Mouse (Mus musculus) left cerebral cortex, postnatal 36 days (tissue): ENCODE results near the gene Abce1. TPM values are rescaled to one million over a fixed set of nuclear protein-coding genes. Genes with fewer than 3 reads are reported as not detected.

ENCODE experiments used
- DNase-seq, 2 experiments: peaks; one replicate each; pipeline ENCODE4 v3.0.0; 2021 to 2022; ENCODE audit warnings: low spot score in 2 of 2, mixed read lengths in 1 of 2
- intact Hi-C: fragments of 180-260 bp; cut with DNase I; formaldehyde crosslinking; loops from one replicate; pipeline ENCODE4 v1.15.1; 2025
- total RNA-seq, 2 experiments: library from RNA; stranded (reverse); gene quantifications; 2 replicates each; pipeline ENCODE4 v1.2.3; 2021

Abce1 gene
- total RNA-seq, 2 experiments from 2014 or later: 59.9 to 66.1 TPM

DNA sequence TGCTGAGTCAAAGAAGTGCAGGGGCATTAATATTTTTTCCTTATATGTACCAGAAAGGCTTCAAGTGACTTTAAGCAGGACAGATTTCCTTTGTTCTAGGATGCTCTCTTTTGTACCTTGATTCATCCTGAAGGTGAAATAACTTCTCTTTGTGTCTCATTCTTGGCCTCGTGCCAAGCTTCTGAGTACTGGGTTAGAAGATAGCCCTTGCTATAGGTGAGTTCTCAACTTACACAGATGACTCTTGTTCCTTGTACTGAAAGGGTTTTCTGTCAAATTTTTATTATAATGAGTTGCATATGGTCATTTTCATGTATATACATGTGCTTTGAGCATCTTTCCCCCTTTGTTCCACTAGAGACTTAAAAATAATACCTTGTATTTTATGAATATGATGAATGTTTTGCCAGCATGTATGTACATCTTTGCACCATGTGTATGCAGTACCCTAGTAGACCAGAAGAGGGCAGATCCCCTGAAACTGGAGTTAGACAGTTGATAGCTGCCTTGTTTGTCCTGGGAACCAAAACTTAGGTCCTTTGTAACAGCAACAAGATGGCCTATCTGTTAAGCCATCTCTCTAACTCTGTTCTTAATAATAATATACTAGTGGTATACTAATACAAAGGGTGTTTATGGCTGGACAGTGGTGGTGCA, 61.3 kb downstream of the Abce1 start:
- DNase-seq: no peak
- intact Hi-C loops: no loop called here

DNA sequence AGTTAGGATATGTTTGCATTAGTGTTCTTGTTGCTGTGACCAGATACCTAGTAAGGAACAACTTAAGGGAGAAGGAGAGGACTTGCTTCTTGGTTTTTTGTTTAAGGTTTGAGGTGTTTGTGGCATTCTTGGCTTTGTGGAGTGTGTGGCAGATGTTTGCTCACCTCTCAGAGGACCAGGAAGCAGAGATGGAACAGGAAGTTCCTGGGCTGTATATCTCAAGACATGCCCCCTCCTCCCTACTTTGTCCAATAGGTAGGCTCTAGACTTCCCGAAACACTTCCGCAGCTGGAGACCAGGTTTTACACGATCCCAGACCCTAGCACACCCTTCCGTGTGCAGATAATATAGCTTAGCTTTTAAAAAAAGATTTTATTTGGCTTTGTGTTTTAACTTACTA, 62.0 kb downstream of the Abce1 start:
- intact Hi-C loops: no loop called here
- no peak for DNase-seq

DNA sequence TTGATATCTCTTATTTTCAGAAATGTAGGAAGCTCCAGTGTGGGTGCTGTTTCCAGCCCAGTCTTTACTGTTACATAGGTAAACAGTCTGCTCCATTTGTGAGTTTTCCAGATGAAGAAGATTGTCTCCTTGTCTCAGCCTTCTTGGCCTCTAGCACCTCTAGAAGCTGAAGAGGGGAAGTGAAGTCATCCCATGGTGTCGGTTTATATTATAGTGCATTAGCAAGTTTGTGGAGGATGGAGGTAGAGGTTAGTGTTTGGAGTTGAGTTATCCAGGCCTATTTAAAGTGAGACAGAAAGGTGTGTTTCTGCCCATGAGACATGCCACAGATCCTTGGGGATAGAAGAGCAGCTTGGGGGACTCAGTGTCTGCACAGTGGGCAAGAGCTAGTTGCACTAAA, 70.4 kb downstream of the Abce1 start:
- no peak for DNase-seq
- intact Hi-C loops: loop anchor here (2.0 kb wide), 1 partner anchor 346 kb away; the partner anchor contains the start of gene Mmaa

DNA sequence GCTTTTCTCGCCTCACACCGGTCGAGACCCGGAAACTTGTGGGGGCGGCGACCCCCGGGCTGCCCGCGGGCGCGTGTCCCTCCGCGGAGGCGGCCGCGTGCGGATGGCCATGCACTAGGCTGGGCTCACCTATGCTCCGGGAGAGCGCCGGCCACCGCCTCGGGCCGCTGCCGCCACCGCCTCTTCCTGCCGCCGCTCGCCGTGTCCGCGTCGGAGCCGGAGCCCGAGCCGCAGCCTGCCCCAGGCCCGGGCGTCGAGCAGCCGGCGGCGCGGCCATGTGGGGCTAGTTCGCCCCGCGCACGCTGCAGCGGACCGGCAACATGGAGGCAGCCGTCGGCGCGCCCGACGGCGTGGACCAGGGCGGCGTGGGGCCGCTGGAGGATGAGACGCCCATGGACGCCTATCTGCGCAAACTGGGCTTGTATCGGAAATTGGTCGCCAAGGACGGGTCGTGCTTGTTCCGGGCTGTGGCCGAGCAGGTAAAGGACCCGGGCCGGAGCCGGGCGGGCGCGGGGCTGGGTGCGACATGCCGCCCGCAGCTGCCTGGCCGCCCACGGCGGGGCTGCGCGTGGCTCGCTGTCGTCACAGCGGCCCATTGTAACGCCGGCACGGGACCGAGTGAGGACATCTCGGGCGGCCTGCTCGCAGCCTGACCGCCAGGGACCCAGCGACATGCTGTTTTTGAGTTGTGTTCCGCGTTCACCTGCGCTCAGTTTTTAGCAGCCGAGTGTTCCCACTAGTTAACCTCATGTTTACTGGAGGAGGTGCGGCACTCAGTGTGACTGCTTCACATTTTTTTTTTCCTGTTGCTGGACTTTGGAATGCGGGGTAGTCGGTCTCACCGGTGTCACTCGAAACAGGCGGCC, 71.7 kb downstream of the Abce1 start, which contains the start of gene Otud4:
Otud4 (plus strand) TSS at position 33 of the 866 bp plus-strand sequence.
- peak; percentile 66 to 80 for DNase-seq
- intact Hi-C loops: loop anchor here (2.0 to 5.0 kb wide), 2 partner anchors 243 to 345 kb away; partner anchors contain the start of genes Mmaa and Smad1

DNA sequence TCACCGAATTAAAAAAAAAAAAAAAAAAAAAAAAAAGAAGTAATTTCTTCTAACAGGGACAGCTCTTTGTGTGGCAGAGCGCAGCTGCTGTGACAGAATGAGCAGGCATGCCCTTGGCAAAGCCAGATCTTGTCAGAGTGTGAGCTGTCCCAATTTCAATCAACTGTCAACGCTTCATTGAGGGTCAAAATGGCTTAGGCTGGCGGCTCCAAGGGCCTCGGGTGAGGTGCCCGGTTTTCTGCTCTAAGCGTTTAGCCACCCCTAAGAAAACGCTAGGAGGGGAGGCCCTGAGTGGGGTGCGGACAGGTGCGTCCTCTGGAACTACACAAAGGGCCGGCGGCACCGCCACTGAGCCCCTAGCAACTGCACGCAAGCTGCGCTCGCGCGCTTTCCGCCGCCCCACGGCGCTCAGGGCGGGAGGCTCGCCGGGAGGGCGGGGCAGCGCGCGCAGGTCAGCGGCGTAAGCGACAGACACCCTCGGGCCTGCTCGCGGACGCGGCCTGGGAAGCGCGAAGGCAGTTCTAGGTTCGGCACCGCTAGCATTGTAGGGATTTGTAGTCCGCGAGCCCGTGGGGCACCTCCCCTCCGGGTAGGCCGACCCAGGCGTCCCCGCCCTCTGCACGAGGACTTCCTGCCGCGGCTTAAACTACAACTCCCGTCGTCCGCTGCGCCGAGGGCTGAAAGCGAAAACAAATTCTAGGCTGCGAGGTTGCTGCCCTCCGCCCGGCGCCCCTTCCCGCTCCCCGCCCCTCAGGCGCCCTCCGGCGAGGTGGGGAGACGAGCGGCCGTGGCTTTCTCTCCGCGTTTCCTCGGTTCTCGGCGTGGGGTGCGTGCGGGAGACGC, 72.6 kb downstream of the Abce1 start:
- peak; percentile 98 to 99 for DNase-seq
- intact Hi-C loops: loop anchor here (5.0 kb wide), 1 partner anchor 242 kb away; the partner anchor contains the start of gene Smad1

DNA sequence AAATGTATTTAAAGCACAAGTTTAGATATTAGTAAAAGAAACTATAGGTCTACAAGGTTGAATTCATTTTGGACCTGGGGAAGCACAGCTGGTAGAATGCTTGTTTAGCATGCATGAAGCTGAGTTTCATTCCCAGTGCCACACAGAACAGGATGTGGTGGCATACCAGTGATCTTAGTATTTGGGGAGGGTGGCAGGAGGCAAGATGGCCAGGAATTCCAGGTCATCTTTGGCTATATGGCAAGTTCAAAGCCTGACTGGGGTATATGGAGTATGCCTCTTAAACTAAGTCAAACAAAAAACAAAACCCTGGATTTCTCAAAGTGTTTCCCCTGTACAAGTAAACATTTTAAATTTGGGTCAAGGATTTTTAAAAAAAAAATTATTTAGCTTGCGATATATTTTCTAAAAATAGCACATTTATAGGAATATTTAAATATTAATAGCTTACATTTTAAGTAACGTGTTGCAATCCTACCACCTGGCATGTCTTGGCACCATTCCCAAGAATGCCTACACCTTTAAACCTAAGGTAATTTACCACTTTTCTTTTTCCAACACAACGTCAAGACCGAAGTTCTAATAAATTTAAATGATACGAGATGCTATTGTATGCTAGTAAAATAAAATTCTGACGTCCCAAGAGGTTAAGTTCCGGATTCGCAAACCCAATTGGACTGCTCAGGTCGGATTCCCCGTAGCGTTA, 73.4 kb downstream of the Abce1 start:
- no peak for DNase-seq
- intact Hi-C loops: loop anchor here (5.0 kb wide), 1 partner anchor 241 kb away; the partner anchor contains the start of gene Smad1

DNA sequence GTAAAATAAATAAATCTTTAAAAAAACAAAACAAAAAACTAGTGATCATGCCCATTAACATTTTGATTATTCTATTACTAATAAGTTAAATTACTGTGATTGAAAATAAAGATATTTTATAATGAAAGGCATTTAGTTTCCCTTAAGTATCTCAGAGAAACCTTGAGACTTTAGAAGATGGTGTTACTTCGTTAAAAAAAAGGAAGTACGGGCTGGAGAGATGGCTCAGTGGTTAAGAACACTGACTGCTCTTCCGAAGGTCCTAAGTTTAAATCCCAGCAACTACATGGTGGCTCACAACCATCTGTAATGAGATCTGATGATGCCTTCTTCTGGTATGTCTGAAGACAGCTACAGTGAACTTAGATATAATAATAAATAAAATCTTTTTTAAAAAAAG, 74.3 kb downstream of the Abce1 start:
- intact Hi-C loops: loop anchor here (5.0 kb wide), 1 partner anchor 240 kb away; the partner anchor contains the start of gene Smad1
- no peak for DNase-seq

DNA sequence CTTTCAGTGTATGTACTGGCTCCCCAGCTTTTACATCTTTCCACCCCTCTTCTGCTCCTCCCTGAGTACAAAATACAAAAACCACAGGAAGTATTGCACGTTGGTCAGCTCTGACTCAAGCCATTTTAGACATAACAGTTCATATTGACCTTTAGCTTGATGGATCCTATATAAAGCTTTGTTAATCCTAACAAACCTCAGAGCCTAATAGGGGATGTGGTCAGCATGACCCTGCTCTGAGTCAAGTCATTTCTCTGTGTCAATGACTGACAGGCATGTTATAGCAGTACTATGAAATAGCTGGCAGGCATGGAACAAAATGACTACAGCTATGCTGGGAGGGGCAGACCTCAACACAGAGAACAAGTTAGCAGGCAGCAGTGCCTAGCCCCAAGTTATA, 75.4 kb downstream of the Abce1 start:
- intact Hi-C loops: loop anchor here (5.0 kb wide), 1 partner anchor 239 kb away; the partner anchor contains the start of gene Smad1
- DNase-seq: no peak

DNA sequence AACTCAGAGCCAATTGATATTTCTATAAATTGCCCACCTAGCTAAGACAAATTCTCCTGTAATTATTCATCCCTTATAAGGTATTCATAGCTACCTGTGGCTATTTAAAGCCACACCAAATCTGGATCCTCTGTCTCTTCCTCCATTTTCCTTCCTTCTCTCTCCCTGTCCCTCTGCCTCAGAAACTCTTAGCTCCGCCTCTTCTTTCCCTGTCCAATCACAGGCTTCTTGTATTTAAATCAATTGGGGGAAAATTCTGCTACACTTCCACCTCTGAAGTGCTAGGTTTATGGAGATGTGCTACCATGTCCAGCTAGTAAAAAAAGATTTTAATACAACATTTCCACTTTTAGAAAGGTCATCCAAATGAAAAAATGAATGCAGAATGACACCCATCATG, 76.0 kb downstream of the Abce1 start:
- intact Hi-C loops: loop anchor here (5.0 kb wide), 1 partner anchor 238 kb away; the partner anchor contains the start of gene Smad1
- no peak for DNase-seq

Other genes with a start within 250 kb of the Abce1 start
- gene Otud4, start 72.1 kb downstream of the Abce1 start, total RNA-seq: 10 to 100 TPM; 36.6 to 38.6 TPM
- 1 to 10 TPM; 5.1 to 8.7 TPM for gene Anapc10, start 80 bp upstream of the Abce1 start, total RNA-seq